Mouse (Mus musculus): ENCODE measurements around the gene Fam83b. TPM values are rescaled to one million over a fixed set of nuclear protein-coding genes. Genes with fewer than 3 reads are reported as not detected.

Gene Fam83b
- polyA plus RNA-seq, 1 experiment: 2.4 TPM

GRCm38 (mm10) chr9:76531368-76531767 lies 35.5 kb downstream of the Fam83b start:
- WGBS: 89% methylated on average over 4 of the region's 4 CpGs
- no peak for DNase-seq (ENCODE audit: low read depth, low spot score)

DNA sequence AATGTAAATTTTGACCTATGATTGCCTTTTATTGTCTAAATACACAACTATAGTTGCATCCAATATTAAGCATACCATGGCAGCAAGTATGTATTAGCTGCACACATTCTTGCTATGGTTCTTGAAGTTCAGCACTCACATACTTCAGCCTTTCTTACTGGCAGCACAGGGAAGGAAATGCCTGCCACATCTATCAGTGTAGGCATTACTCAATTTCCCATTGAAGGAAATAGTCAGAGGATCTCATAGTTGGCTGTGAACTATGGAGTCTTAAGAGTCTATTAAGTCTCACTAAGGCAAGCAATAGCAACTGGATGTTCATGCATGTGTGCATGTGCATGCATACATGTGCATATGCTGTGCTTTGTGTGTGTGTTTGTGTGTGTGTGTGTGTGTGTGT lies 41.3 kb downstream of the Fam83b start:
- DNase-seq (ENCODE audit: low read depth, low spot score): no peak

- DNase-seq (ENCODE audit: low read depth, low spot score): peak; percentile 94
Measured at GRCm38 (mm10) chr9:76523075-76523474, 43.8 kb downstream of the Fam83b start.

GRCm38 (mm10) chr9:76521640-76522039 lies 45.3 kb downstream of the Fam83b start:
- no peak for DNase-seq (ENCODE audit: low read depth, low spot score)
- 25% methylated on average over 3 of the region's 3 CpGs for WGBS

GRCm38 (mm10) chr9:76518665-76519064 lies 48.3 kb downstream of the Fam83b start:
- 60% methylated on average over 1 of the region's 1 CpGs for WGBS
- DNase-seq (ENCODE audit: low read depth, low spot score): no peak

DNA sequence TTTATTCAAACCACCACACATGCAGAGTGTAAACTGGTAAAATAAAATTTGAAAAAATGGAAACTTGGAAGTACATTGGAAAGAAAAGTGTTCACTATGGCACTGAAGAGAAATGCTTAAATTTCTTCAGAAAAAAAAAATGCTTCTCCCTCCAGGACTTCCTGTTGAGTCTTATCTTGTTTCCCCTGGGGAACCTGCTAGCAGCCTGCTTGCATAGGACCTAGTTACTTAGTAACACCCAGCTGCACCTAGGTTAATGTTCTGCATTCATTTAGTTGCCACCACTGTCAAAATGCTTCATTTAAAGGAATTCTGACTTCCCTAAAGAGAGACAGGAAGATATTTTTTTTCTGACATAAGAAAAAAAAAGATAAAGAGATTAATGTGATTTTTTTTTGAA lies 61.3 kb downstream of the Fam83b start:
- DNase-seq (ENCODE audit: low read depth, low spot score): no peak

GRCm38 (mm10) chr9:76489737-76490136 lies 77.2 kb downstream of the Fam83b start:
- WGBS: 35% methylated on average over 3 of the region's 3 CpGs

GRCm38 (mm10) chr9:76480088-76480487 lies 86.8 kb downstream of the Fam83b start:
- WGBS: 81% methylated on average over 3 of the region's 3 CpGs
- no peak for DNase-seq (ENCODE audit: low read depth, low spot score)

More at GRCm38 (mm10) chr9:76489737-76490136, 77.2 kb downstream of the Fam83b start:
- DNase-seq (ENCODE audit: low read depth, low spot score): peak; percentile 85

DNA sequence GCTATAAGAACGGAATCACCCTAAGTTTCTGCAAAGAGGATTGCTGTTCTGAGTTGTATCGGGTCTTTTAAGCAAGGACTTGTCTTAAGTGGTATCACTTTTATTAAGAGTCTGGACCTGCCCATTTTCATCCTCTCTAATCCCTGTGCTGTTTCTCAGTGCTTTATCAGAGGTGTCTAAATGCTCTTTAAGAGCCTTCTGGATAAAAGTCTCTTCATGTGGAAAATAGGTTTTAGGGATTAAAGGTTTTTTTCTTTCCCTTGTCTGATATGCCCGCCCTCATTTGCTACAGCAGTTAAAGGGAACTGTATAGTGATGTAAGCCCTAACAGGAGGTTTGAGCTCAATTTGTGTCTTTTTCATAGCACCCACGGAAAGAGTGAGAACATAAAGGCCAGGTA lies 97.4 kb downstream of the Fam83b start:
- WGBS: 81% methylated on average over 4 of the region's 4 CpGs
- no peak for DNase-seq (ENCODE audit: low read depth, low spot score)

DNA sequence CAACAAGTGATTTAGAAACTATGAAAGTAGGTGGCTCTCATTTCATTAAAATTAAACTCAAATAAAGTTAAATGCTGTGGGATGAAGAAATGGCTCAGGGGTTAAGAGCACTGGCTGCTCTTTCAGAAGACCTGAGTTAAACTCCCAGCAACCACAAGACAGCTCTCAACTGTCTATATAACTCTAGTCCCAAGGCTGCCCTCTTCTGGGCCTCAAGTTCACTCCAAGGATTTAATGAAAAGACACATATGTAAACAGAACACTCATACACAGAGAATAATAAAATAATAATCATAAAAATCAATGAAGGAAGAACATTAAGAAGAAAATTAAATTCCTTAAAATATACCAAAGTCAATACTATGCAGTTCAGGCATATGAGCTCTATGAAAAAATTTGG lies 105.4 kb downstream of the Fam83b start:
- peak; percentile 18 for DNase-seq (ENCODE audit: low read depth, low spot score)

DNA sequence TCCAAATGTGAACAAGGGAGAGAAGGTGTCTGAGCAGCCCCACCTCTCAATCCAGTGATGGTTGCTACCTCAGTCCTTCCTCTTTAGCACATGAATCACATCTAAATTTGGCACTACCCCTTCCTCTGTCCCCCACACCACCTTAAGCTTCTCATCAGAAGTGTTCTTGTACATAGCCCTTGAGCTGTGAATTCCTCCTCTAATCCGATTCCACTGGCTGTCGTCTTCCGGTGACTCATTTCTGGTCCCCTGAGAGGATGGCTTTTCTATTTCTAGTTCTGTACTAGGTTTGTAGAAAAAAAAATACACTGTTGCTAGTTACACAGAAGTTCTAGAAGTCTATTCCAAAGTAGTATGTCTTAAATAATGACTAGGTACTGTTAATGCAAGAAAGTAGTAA lies 111.2 kb downstream of the Fam83b start:
- DNase-seq (ENCODE audit: low read depth, low spot score): no peak
- WGBS: 91% methylated on average over 3 of the region's 3 CpGs

Other genes with a start within 250 kb of the Fam83b start
- not detected in 2 replicates for gene Hcrtr2, start 243.3 kb downstream of the Fam83b start, polyA plus RNA-seq (2012; rRNA removed)